Mouse (Mus musculus) left cerebral cortex, postnatal 25 days (tissue): ENCODE data around the gene Tmc5. TPM values are rescaled to one million over a fixed set of nuclear protein-coding genes. Genes with fewer than 3 reads are reported as not detected.

Source experiments
- DNase-seq, 2 experiments: peaks; one replicate each; pipeline ENCODE4 v3.0.0; 2022; ENCODE audit warnings: low spot score in 2 of 2, mixed read lengths in 1 of 2
- intact Hi-C: fragments of 180-260 bp; cut with DNase I; formaldehyde crosslinking; loops from one replicate; pipeline ENCODE4 v1.15.1; 2025
- total RNA-seq, 2 experiments: library from RNA; stranded (reverse); gene quantifications; 2 replicates each; pipeline ENCODE4 v1.2.3; 2021

The Tmc5 gene
- total RNA-seq, 2 experiments from 2014 or later, result 0.27 to 0.37 TPM

- intact Hi-C loops, result no loop called here
- no peak for DNase-seq
These were observed 73.0 kb downstream of the Tmc5 start for GRCm38 (mm10) chr7:118670142-118670541.

GRCm38 (mm10) chr7:118676826-118677225 is 79.7 kb downstream of the Tmc5 start:
- intact Hi-C loops, result no loop called here
- DNase-seq, result no peak

- DNase-seq, result peak; percentile 87 to 91
- intact Hi-C loops, result loop anchor here (1.0 to 5.0 kb wide), 2 partner anchors 93 to 386 kb away; no protein-coding TSS in a partner anchor
These were observed 91.1 kb downstream of the Tmc5 start for GRCm38 (mm10) chr7:118688199-118688598.

- DNase-seq, result peak in 1 of 2 experiments; percentile 29
- intact Hi-C loops, result loop anchor here (5.0 kb wide), 1 partner anchor 387 kb away; no protein-coding TSS in a partner anchor
These were observed 92.0 kb downstream of the Tmc5 start for GRCm38 (mm10) chr7:118689088-118689487.

GRCm38 (mm10) chr7:118691287-118691686 is 94.2 kb downstream of the Tmc5 start:
- DNase-seq, result peak; percentile 13 to 63
- intact Hi-C loops, result loop anchor here (5.0 kb wide), 1 partner anchor 244 kb away; the partner anchor contains the start of gene Syt17

- intact Hi-C loops, result no loop called here
- DNase-seq, result no peak
These were observed 99.0 kb downstream of the Tmc5 start for GRCm38 (mm10) chr7:118696146-118696545.

GRCm38 (mm10) chr7:118697168-118697567 is 100.1 kb downstream of the Tmc5 start:
- DNase-seq, result no peak
- intact Hi-C loops, result no loop called here

GRCm38 (mm10) chr7:118698882-118699281 is 101.8 kb downstream of the Tmc5 start:
- intact Hi-C loops, result no loop called here
- DNase-seq, result no peak

- intact Hi-C loops, result no loop called here
- no peak for DNase-seq
These were observed 106.1 kb downstream of the Tmc5 start for GRCm38 (mm10) chr7:118703144-118703561.

GRCm38 (mm10) chr7:118704001-118704850 is 107.1 kb downstream of the Tmc5 start:
- intact Hi-C loops, result no loop called here

GRCm38 (mm10) chr7:118705101-118705961 is 108.2 kb downstream of the Tmc5 start, which contains the start of gene Gde1:
Gde1 (minus strand) TSS chr7:118705778.
- intact Hi-C loops, result no loop called here
- DNase-seq, result peak; percentile 95 to 96

More at GRCm38 (mm10) chr7:118704001-118704850, 107.1 kb downstream of the Tmc5 start:
- DNase-seq, result no peak

GRCm38 (mm10) chr7:118706051-118706450 is 109.0 kb downstream of the Tmc5 start:
- intact Hi-C loops, result no loop called here
- no peak for DNase-seq

GRCm38 (mm10) chr7:118706488-118706887 is 109.4 kb downstream of the Tmc5 start:
- no peak for DNase-seq
- intact Hi-C loops, result no loop called here

- no peak for DNase-seq
- intact Hi-C loops, result no loop called here
These were observed 110.1 kb downstream of the Tmc5 start for GRCm38 (mm10) chr7:118707216-118707615.

- no peak for DNase-seq
- intact Hi-C loops, result no loop called here
These were observed 110.9 kb downstream of the Tmc5 start for GRCm38 (mm10) chr7:118708002-118708401.

GRCm38 (mm10) chr7:118710776-118711175 is 113.7 kb downstream of the Tmc5 start:
- intact Hi-C loops, result no loop called here
- no peak for DNase-seq

- peak; percentile 93 to 99 for DNase-seq
- intact Hi-C loops, result no loop called here
These were observed 115.4 kb downstream of the Tmc5 start, which contains the start of gene Ccp110 for GRCm38 (mm10) chr7:118712228-118713173. Ccp110 (plus strand) TSS chr7:118712552.

- DNase-seq, result no peak
- intact Hi-C loops, result no loop called here
These were observed 117.8 kb downstream of the Tmc5 start for GRCm38 (mm10) chr7:118714873-118715272.

GRCm38 (mm10) chr7:118718066-118718465 is 121.0 kb downstream of the Tmc5 start:
- DNase-seq, result no peak
- intact Hi-C loops, result no loop called here
